Mouse (Mus musculus) heart, embryonic 13.5 days (tissue): ENCODE data around the gene Atp5c1. TPM values are rescaled to one million over a fixed set of nuclear protein-coding genes. Genes with fewer than 3 reads are reported as not detected.

Source experiments
- ATAC-seq: fragments of 200-750 bp; cut with Nextera tagmentation; 2 replicates; pipeline ENCODE4 v1.8.0; 2017; ENCODE audit warnings: moderate TSS enrichment; ENCODE audit not compliant: insufficient number of reproducible peaks, low FRiP score, low TSS enrichment; ENCODE audit errors: extremely low read depth
- H3K27ac ChIP-seq: fragments of 300-500 bp; sonication (generic); replicated peaks from 2 replicates; pipeline ENCODE4 v1.5.1; 2015; ENCODE audit warnings: moderate library complexity, mild to moderate bottlenecking, inconsistent platforms
- H3K27me3 ChIP-seq: fragments of 300-500 bp; sonication (generic); replicated peaks from 2 replicates; pipeline ENCODE4 v1.6.1; 2015; ENCODE audit warnings: mild to moderate bottlenecking, inconsistent platforms
- H3K36me3 ChIP-seq: fragments of 300-500 bp; sonication (generic); 2 replicates; pipeline ENCODE4 v1.6.1; 2015; ENCODE audit warnings: mild to moderate bottlenecking, inconsistent platforms
- H3K4me1 ChIP-seq: fragments of 300-500 bp; sonication (generic); 2 replicates; pipeline ENCODE4 v1.6.1; 2015; ENCODE audit warnings: inconsistent platforms
- H3K4me2 ChIP-seq: fragments of 300-500 bp; sonication (generic); 2 replicates; pipeline ENCODE4 v1.6.1; 2015; ENCODE audit warnings: inconsistent platforms, mild to moderate bottlenecking, moderate library complexity
- H3K4me3 ChIP-seq: fragments of 300-500 bp; sonication (generic); 2 replicates; pipeline ENCODE4 v1.5.1; 2015; ENCODE audit warnings: moderate library complexity, mild to moderate bottlenecking, inconsistent platforms
- H3K9ac ChIP-seq: fragments of 300-500 bp; sonication (generic); 2 replicates; pipeline ENCODE4 v1.6.1; 2015; ENCODE audit warnings: inconsistent platforms, mild to moderate bottlenecking, moderate library complexity
- H3K9me3 ChIP-seq: fragments of 300-500 bp; sonication (generic); 2 replicates; pipeline ENCODE4 v1.6.1; 2016; ENCODE audit warnings: inconsistent platforms
- WGBS: fragments of 180-500 bp; shearing (Covaris S2); methylation state at CpG from one replicate; pipeline ENCODE4 v1.1.7; 2015; ENCODE audit warnings: mixed read lengths; 5-methylcytosine and 5-hydroxymethylcytosine counted together
- polyA plus RNA-seq: library from polyadenylated mRNA; unstranded; fragments of >200 nt; fragmentation: Nextera tagmentation; extraction: Ambion mirVana; gene quantifications from 2 replicates; pipeline ENCODE4 v1.2.1, GENCODE M21; 2015

Atp5c1 gene
- 1,110 and 1,235 TPM in 2 replicates for polyA plus RNA-seq

DNA sequence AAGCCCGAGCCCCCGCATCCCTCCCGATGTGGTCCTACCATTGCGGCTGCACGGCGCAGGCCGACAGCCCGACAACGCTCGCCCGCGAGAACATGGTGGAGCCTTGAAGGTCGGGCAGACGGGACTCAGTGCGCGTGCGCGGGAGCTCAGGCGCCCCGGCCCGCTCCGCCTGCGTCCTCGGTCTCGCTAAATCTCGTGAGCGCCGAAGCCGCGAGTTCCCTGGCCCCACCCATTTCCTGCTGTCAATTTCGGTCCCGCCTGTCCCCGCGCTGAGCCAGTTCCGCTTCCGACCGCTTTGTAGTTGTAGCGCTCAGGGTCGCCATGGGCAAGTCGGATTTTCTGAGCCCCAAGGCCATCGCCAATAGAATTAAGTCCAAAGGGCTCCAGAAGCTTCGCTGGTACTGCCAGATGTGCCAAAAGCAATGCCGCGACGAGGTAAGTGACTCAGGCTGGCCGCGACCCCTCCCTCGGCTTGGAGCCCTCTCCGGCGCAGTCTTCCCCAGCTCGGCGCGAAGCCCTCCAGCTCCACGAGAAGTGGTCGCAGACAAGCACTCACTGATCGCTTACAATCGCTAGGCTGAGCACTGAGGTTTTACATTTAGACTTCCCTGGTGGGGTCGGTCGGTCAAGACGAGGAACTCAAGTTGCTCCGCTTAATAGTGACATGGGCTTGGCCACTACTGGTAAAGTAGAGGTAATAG, at the start of gene Atp5c1, which contains the start of gene Kin:
Gene Atp5c1 (minus strand): TSS at position 201 of the 701 bp plus-strand sequence.
Gene Kin (plus strand): TSS at position 284 of the 701 bp plus-strand sequence.
- Histone ChIP-seq H3K4me3 (peak within 1 kb of the TSS; percentile 89), H3K27me3 (no peaks in the 10 kb centered on the region), H3K9me3 (no peaks in the 10 kb centered on the region), H3K36me3 (peaks cover 27% of the 10 kb centered on the region), H3K4me1 (peaks cover 57% of the 10 kb centered on the region), H3K9ac (peak within 1 kb of the TSS; percentile 99), H3K4me2 (peak within 1 kb of the TSS; percentile 88), H3K27ac (peak within 1 kb of the TSS; percentile 96)
- peak; percentile 92 for ATAC-seq
- under 1% methylated on average over 61 of the region's 61 CpGs for WGBS

DNA sequence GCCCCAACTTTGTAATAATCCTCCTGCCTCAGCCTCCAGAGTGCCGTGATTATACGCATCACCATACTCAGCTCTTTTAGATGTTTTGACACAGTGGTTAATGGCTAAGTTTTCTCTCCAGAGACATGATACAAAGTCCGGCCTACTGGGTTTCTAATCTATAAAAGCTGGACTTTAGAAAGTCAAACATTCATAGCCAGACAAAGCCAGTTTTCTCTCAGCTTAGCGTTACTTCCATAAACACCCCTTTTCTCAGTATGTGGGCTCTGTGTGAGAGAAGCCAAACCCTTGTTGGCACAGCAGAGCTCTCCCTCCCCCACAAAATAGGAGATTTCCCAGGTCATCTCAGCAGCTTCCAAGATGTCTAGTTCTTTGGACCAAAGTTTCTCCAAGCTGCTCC, 48.3 kb upstream of the Atp5c1 start:
- ATAC-seq: no peak
- Histone ChIP-seq H3K9me3 (no peaks in the 10 kb centered on the region), H3K27ac (no peak overlapping the region), H3K4me3 (no peak overlapping the region), H3K4me2 (no peak overlapping the region), H3K27me3 (0 out of 2 replicates have a peak, but pooled peaks cover 6% of the 10 kb centered on the region), H3K9ac (no peak overlapping the region), H3K36me3 (no peaks in the 10 kb centered on the region), H3K4me1 (no peaks in the 10 kb centered on the region)
- WGBS: 73% methylated on average over 4 of the region's 4 CpGs

DNA sequence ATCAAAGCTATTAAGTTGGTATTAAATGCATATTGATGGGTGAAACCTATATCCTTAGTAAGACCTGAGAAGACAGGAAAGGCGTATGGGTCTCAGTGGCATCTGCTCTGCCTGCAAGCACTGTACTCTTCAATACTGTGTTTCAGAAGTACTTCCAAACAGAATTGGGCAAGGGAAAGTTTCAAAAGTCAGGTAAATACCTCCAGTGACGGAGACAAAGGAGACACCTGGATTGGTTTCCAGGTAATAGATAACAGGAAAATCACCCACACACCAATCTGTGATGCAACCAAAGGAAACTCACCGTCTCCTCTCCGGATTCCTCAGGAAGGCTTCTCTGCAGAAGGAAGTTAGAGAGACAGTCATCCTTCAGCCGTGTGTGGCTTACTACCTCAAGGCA, 47.2 kb upstream of the Atp5c1 start:
- Histone ChIP-seq H3K4me1 (no peaks in the 10 kb centered on the region), H3K9me3 (no peaks in the 10 kb centered on the region), H3K4me3 (no peak overlapping the region), H3K36me3 (no peaks in the 10 kb centered on the region), H3K4me2 (no peak overlapping the region), H3K27ac (no peak overlapping the region), H3K27me3 (0 out of 2 replicates have a peak, but pooled peaks cover 6% of the 10 kb centered on the region), H3K9ac (no peak overlapping the region)
- ATAC-seq: no peak
- 77% methylated on average over 5 of the region's 5 CpGs for WGBS

DNA sequence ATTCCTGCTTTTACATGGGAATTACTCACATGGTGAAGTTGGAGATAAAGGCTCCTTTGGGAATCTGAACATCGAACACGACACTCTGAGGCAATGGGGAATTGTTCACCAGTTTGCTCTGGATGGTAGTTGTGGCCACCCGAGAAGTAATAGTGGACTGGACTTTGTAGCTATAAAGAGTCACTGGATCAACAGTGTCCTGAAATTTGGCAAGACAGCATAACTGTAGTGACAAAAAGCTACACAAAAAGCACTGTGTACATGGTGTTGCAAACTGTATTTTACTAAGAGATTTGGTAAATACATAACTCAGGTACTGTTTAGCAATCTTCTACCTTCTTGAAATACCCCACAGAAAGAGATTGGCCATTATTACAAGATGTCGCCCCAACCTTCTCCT, 45.8 kb upstream of the Atp5c1 start:
- ATAC-seq: no peak
- Histone ChIP-seq H3K36me3 (no peaks in the 10 kb centered on the region), H3K9ac (no peak overlapping the region), H3K27ac (no peak overlapping the region), H3K4me1 (no peaks in the 10 kb centered on the region), H3K4me3 (no peak overlapping the region), H3K9me3 (no peaks in the 10 kb centered on the region), H3K27me3 (0 out of 2 replicates have a peak, but pooled peaks cover 4% of the 10 kb centered on the region), H3K4me2 (no peak overlapping the region)
- 75% methylated on average over 4 of the region's 4 CpGs for WGBS

DNA sequence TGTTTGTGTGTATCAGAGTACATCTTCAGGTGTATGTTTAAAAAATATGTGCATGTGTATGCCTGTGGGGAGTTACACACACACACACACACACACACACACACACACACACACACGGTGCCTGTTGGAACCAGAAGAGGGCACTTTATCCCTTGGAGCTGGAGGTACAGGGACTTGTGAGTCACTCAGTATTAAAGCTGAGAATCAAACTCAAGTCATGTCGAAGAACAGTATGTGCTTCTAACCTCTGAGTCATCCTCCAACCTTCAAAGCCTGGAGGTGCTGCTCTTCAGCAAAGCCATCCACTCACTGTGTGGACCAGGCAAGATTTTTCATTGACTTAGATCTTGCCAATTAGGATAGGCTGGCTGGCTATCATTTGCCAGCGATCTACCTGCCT, 41.5 kb upstream of the Atp5c1 start:
- no peaks in the 10 kb centered on the region for H3K36me3 ChIP-seq
- no peaks in the 10 kb centered on the region for H3K9me3 ChIP-seq
- H3K9ac ChIP-seq: no peak overlapping the region
- H3K4me3 ChIP-seq: no peak overlapping the region
- no peaks in the 10 kb centered on the region for H3K4me1 ChIP-seq
- 55% methylated on average over 3 of the region's 3 CpGs for WGBS
- ATAC-seq: no peak
- H3K27me3 ChIP-seq: 0 out of 2 replicates have a peak, but pooled peaks cover 3% of the 10 kb centered on the region
- no peak overlapping the region for H3K27ac ChIP-seq
- H3K4me2 ChIP-seq: no peak overlapping the region

DNA sequence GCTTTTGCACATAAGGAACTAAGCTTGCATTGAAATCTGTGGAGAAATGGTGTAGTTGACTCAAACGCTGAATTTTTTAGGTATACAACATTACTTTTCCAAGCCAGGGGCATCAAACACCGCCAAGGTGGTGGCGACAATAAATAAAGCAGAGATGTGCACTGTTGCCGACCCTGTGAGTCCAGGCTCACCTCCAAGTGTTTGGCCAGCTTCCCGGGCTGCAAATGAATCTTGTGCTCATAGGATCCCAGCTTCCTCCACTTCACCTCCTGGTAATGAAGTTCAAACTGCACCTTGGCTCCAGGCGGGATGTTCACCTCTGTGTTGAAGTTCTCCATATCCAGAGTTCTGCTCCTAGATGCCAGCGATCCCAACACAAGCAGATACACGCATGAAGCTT, 39.0 kb upstream of the Atp5c1 start:
- no peak overlapping the region for H3K4me3 ChIP-seq
- no peaks in the 10 kb centered on the region for H3K36me3 ChIP-seq
- H3K9ac ChIP-seq: no peak overlapping the region
- WGBS: 74% methylated on average over 8 of the region's 8 CpGs
- H3K4me1 ChIP-seq: no peaks in the 10 kb centered on the region
- no peak overlapping the region for H3K27ac ChIP-seq
- no peak for ATAC-seq
- H3K4me2 ChIP-seq: no peak overlapping the region
- H3K27me3 ChIP-seq: no peaks in the 10 kb centered on the region
- H3K9me3 ChIP-seq: no peaks in the 10 kb centered on the region

DNA sequence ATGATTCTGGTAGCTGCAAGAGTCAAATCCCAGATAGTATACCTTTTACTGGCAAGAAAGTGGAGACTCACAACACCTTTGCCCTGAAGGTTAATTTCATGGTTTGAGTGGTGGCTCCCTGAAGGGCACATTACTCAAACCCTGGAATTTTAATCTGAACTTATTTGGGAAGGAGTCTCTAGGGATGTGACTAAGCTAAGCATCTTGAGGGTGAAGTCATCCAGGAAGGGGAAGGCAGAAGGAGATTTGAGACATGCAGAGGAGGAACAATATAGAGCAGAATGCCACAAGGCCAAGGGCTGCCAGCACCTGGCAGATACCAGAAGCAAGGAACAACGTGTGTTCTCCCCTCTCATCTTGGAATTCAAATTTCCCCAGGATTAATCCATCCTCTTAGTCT, 38.4 kb upstream of the Atp5c1 start:
- 36% methylated on average over 1 of the region's 1 CpGs for WGBS

DNA sequence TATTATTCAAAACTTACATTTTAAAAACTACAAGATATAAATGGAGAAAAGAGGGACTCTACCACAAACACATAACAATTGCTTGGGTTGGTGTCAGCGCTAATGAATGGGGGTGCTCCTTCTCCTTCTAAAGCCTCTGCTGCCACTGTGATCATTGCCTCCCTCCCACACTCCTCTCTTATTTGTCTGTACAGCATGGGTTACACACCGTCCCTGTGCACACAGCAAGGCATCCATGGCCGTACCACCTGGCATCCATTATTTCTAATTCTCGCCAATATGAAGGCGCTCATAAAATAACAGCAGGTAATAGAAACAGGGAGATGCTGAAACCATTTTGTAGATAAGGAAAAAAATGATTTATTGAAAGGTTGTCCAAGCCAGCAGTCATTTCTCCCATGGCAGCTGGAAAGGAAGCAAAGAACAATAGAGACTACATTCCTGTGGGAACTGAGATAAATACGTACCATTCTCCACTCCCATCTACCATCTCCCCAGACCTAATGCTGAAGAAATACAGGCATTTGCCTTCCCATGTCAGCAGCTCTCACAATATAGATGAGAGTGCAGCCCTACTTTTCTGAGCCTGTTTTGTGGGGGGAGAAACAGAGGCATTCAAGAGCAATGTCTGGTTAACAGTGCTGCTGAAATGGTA, 28.4 kb upstream of the Atp5c1 start:
- no peaks in the 10 kb centered on the region; the same call in 1 of the 2 replicates for H3K27me3 ChIP-seq

More for the DNA sequence above, 38.4 kb upstream of the Atp5c1 start:
- Histone ChIP-seq H3K9me3 (no peaks in the 10 kb centered on the region), H3K27ac (no peak overlapping the region), H3K4me2 (no peak overlapping the region), H3K9ac (no peak overlapping the region), H3K27me3 (no peaks in the 10 kb centered on the region), H3K4me3 (no peak overlapping the region), H3K4me1 (no peaks in the 10 kb centered on the region), H3K36me3 (no peaks in the 10 kb centered on the region)
- ATAC-seq: no peak

DNA sequence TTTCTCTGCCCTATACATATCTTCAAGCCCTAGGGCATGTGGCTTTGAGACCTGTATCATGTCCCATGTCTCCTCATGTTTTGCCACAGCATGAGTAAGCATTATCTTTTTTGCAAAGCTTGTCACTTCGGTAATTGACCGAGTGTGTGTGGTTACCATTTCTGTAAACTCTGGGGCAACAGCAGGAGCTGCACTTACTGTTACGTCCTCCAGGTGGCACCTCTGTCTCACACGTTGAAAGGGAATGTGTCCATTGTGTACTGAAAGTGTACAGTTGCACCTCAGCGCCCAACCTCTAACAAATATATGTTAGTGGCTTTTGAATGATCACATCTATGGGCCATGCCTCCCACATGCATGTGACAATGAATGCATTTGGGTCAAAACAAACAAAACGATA, 20.9 kb upstream of the Atp5c1 start:
- H3K27ac ChIP-seq: no peak overlapping the region
- ATAC-seq: no peak
- H3K9me3 ChIP-seq: no peaks in the 10 kb centered on the region
- H3K4me2 ChIP-seq: no peak overlapping the region
- WGBS: 44% methylated on average over 6 of the region's 6 CpGs
- H3K27me3 ChIP-seq: no peaks in the 10 kb centered on the region; the same call in 1 of the 2 replicates
- no peaks in the 10 kb centered on the region; the same call in 1 of the 2 replicates for H3K4me1 ChIP-seq
- H3K36me3 ChIP-seq: no peaks in the 10 kb centered on the region
- H3K9ac ChIP-seq: no peak overlapping the region
- no peak overlapping the region for H3K4me3 ChIP-seq

More for the DNA sequence above, 28.4 kb upstream of the Atp5c1 start:
- WGBS: 65% methylated on average over 6 of the region's 6 CpGs
- no peak overlapping the region for H3K27ac ChIP-seq
- no peak for ATAC-seq
- no peak overlapping the region for H3K9ac ChIP-seq
- H3K9me3 ChIP-seq: no peaks in the 10 kb centered on the region
- H3K4me3 ChIP-seq: no peak overlapping the region
- no peaks in the 10 kb centered on the region for H3K4me1 ChIP-seq
- H3K36me3 ChIP-seq: no peaks in the 10 kb centered on the region
- H3K4me2 ChIP-seq: no peak overlapping the region

DNA sequence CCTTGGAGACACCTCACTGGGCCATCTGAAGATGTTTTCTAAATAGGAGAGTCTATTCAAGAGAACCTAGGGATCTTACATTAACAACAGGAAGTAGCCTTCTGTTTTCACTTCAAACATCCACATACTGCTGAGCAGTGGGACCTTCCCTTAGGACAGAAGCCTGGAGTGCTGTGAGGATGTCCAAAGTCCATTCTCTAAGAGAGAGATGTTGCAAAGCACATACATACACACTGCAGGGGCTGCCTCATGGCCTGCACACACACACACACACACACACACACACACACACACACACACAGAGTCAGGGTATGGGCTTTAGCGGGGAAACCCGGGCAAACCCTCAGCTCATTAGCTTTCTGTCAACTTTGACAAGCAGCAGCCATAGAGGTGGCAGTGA, 20.2 kb upstream of the Atp5c1 start:
- no peak overlapping the region for H3K9ac ChIP-seq
- WGBS: 41% methylated on average over 2 of the region's 2 CpGs
- H3K36me3 ChIP-seq: no peaks in the 10 kb centered on the region
- H3K4me1 ChIP-seq: no peaks in the 10 kb centered on the region; the same call in 1 of the 2 replicates
- no peaks in the 10 kb centered on the region; the same call in 1 of the 2 replicates for H3K27me3 ChIP-seq
- no peak overlapping the region for H3K4me3 ChIP-seq
- no peak overlapping the region for H3K27ac ChIP-seq
- no peak overlapping the region for H3K4me2 ChIP-seq
- H3K9me3 ChIP-seq: no peaks in the 10 kb centered on the region
- no peak for ATAC-seq

DNA sequence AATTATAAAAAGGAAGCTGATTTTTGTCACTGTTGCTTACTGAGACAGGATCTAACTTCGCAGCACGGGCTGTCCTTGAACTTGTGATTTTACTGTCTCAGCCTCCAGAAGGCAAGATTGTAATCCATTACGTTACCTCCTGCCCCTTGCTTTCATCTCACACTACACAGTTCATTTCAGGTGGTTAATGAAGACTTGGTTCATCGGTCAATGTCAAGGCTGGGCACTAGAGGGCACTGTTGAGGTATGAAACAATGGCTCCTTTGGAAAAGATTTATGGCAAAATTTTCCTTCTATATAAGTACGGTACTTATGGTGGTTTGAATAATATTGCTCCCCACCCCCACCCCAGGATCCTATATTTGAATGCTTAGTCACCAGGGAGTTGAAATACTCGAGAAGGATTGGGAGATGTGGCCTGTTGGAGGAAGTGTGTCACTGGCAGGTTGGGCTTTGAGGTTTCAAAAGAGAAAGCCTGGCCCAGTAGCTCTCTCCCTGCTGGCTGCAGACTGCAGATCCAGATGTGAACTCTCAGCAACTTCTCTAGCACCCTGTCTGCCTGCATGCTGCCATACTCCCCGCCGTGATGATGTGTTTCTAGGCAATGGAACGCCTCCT, 18.4 kb upstream of the Atp5c1 start:
- Histone ChIP-seq H3K4me2 (no peak overlapping the region), H3K27me3 (no peaks in the 10 kb centered on the region), H3K4me1 (no peaks in the 10 kb centered on the region; the same call in 1 of the 2 replicates), H3K9me3 (no peaks in the 10 kb centered on the region), H3K9ac (no peak overlapping the region), H3K36me3 (peaks cover 9% of the 10 kb centered on the region; the same call in 1 of the 2 replicates), H3K4me3 (no peak overlapping the region), H3K27ac (no peak overlapping the region)
- no peak for ATAC-seq
- 30% methylated on average over 9 of the region's 9 CpGs for WGBS
